Mouse (Mus musculus): ENCODE data around the gene Lrrc10b. TPM values are rescaled to one million over a fixed set of nuclear protein-coding genes. Genes with fewer than 3 reads are reported as not detected.

Lrrc10b gene
- total and polyA plus RNA-seq, 3 experiments = not detected

- ATAC-seq (ENCODE audit: extremely low read depth, insufficient number of reproducible peaks, low FRiP score, poor library complexity, severe bottlenecking) = no peak
- H3K4me1 ChIP-seq (ENCODE audit: insufficient read depth, low read depth, low read length) = no peaks in the 10 kb centered on the region
- H3K27me3 ChIP-seq (ENCODE audit: insufficient read depth, low read length) = peaks cover 6% of the 10 kb centered on the region; the same call in 1 of the 2 replicates
Observed at GRCm38 (mm10) chr19:10464427-10464826, 7.2 kb upstream of the Lrrc10b start.

GRCm38 (mm10) chr19:10461584-10461983 is 4.3 kb upstream of the Lrrc10b start:
- H3K36me3 ChIP-seq (replicated peaks) = no peaks in the 10 kb centered on the region
- H3K4me1 ChIP-seq (ENCODE audit: insufficient read depth, low read depth, low read length) = no peaks in the 10 kb centered on the region
- no peak overlapping the region for H3K4me3 ChIP-seq (ENCODE audit: low read depth, low read length)
- H3K27me3 ChIP-seq (ENCODE audit: insufficient read depth, low read length) = peaks cover 8% of the 10 kb centered on the region; the same call in 1 of the 2 replicates
- ATAC-seq (ENCODE audit: extremely low read depth, insufficient number of reproducible peaks, low FRiP score, poor library complexity, severe bottlenecking) (no peak), DNase-seq (ENCODE audit: low spot score) (no peak)
- peaks cover 11% of the 10 kb centered on the region for H3K9me3 ChIP-seq (replicated peaks)
- TF ChIP-seq GATA2 (IDR thresholded peaks at IDR 0.05; ENCODE audit: borderline replicate concordance, low read depth, low read length) (no peak), TAL1 (conservative IDR thresholded peaks at IDR 0.05; ENCODE audit: low read depth, low read length) (no peak), POLR2AphosphoS5 (IDR thresholded peaks at IDR 0.05; ENCODE audit: insufficient replicate concordance, low read depth, low read length) (no peak), CTCF (IDR thresholded peaks at IDR 0.05; ENCODE audit: low read depth, low read length) (no peak), GATA1 (IDR thresholded peaks at IDR 0.05; ENCODE audit: borderline replicate concordance, low read length) (no peak)

More at GRCm38 (mm10) chr19:10464427-10464826, 7.2 kb upstream of the Lrrc10b start:
- Histone ChIP-seq H3K4me3 (ENCODE audit: low read depth, low read length) (no peak overlapping the region), H3K9me3 (replicated peaks) (no peaks in the 10 kb centered on the region), H3K36me3 (replicated peaks) (no peaks in the 10 kb centered on the region)
- no peak for TF ChIP-seq POLR2AphosphoS5 (IDR thresholded peaks at IDR 0.05; ENCODE audit: insufficient replicate concordance, low read depth, low read length)
- no peak for TF ChIP-seq GATA1 (IDR thresholded peaks at IDR 0.05; ENCODE audit: borderline replicate concordance, low read length)
- TF ChIP-seq TAL1 (conservative IDR thresholded peaks at IDR 0.05; ENCODE audit: low read depth, low read length) = no peak
- TF ChIP-seq GATA2 (IDR thresholded peaks at IDR 0.05; ENCODE audit: borderline replicate concordance, low read depth, low read length) = no peak
- TF ChIP-seq CTCF (IDR thresholded peaks at IDR 0.05; ENCODE audit: low read depth, low read length) = no peak
- DNase-seq (ENCODE audit: low spot score) = no peak

- no peaks in the 10 kb centered on the region for H3K36me3 ChIP-seq (replicated peaks)
- ATAC-seq (ENCODE audit: extremely low read depth, insufficient number of reproducible peaks, low FRiP score, poor library complexity, severe bottlenecking) = no peak
Observed at GRCm38 (mm10) chr19:10459907-10460306, 2.6 kb upstream of the Lrrc10b start.

GRCm38 (mm10) chr19:10458096-10458495 is 823 bp upstream of the Lrrc10b start:
- TF ChIP-seq TAL1 (conservative IDR thresholded peaks at IDR 0.05; ENCODE audit: low read depth, low read length) (no peak), POLR2AphosphoS5 (IDR thresholded peaks at IDR 0.05; ENCODE audit: insufficient replicate concordance, low read depth, low read length) (no peak), CTCF (IDR thresholded peaks at IDR 0.05; ENCODE audit: low read depth, low read length) (no peak), GATA2 (IDR thresholded peaks at IDR 0.05; ENCODE audit: borderline replicate concordance, low read depth, low read length) (no peak), GATA1 (IDR thresholded peaks at IDR 0.05; ENCODE audit: borderline replicate concordance, low read length) (no peak)
- Histone ChIP-seq H3K4me1 (ENCODE audit: insufficient read depth, low read depth, low read length) (peaks cover 5% of the 10 kb centered on the region; the same call in 1 of the 2 replicates), H3K4me3 (ENCODE audit: low read depth, low read length) (no peak overlapping the region), H3K9me3 (replicated peaks) (peaks cover 14% of the 10 kb centered on the region), H3K36me3 (replicated peaks) (no peaks in the 10 kb centered on the region), H3K27me3 (ENCODE audit: insufficient read depth, low read length) (peaks cover 12% of the 10 kb centered on the region)
- ATAC-seq (ENCODE audit: extremely low read depth, insufficient number of reproducible peaks, low FRiP score, poor library complexity, severe bottlenecking) (no peak), DNase-seq (ENCODE audit: low spot score) (no peak)

More at GRCm38 (mm10) chr19:10459907-10460306, 2.6 kb upstream of the Lrrc10b start:
- peaks cover 14% of the 10 kb centered on the region for H3K9me3 ChIP-seq (replicated peaks)
- no peak for DNase-seq (ENCODE audit: low spot score)
- H3K4me1 ChIP-seq (ENCODE audit: insufficient read depth, low read depth, low read length) = peaks cover 2% of the 10 kb centered on the region; the same call in 1 of the 2 replicates
- TF ChIP-seq GATA2 (IDR thresholded peaks at IDR 0.05; ENCODE audit: borderline replicate concordance, low read depth, low read length) (no peak), TAL1 (conservative IDR thresholded peaks at IDR 0.05; ENCODE audit: low read depth, low read length) (no peak), CTCF (IDR thresholded peaks at IDR 0.05; ENCODE audit: low read depth, low read length) (no peak), GATA1 (IDR thresholded peaks at IDR 0.05; ENCODE audit: borderline replicate concordance, low read length) (no peak), POLR2AphosphoS5 (IDR thresholded peaks at IDR 0.05; ENCODE audit: insufficient replicate concordance, low read depth, low read length) (no peak)
- H3K4me3 ChIP-seq (ENCODE audit: low read depth, low read length) = no peak overlapping the region
- peaks cover 10% of the 10 kb centered on the region for H3K27me3 ChIP-seq (ENCODE audit: insufficient read depth, low read length)

- peaks cover 5% of the 10 kb centered on the region; the same call in 1 of the 2 replicates for H3K4me1 ChIP-seq (ENCODE audit: insufficient read depth, low read depth, low read length)
- DNase-seq (ENCODE audit: low spot score) (no peak), ATAC-seq (ENCODE audit: extremely low read depth, insufficient number of reproducible peaks, low FRiP score, poor library complexity, severe bottlenecking) (no peak)
- no peak overlapping the region for H3K4me3 ChIP-seq (ENCODE audit: low read depth, low read length)
- TF ChIP-seq GATA1 (IDR thresholded peaks at IDR 0.05; ENCODE audit: borderline replicate concordance, low read length) (no peak), GATA2 (IDR thresholded peaks at IDR 0.05; ENCODE audit: borderline replicate concordance, low read depth, low read length) (no peak), CTCF (IDR thresholded peaks at IDR 0.05; ENCODE audit: low read depth, low read length) (no peak), POLR2AphosphoS5 (IDR thresholded peaks at IDR 0.05; ENCODE audit: insufficient replicate concordance, low read depth, low read length) (no peak), TAL1 (conservative IDR thresholded peaks at IDR 0.05; ENCODE audit: low read depth, low read length) (no peak)
- H3K27me3 ChIP-seq (ENCODE audit: insufficient read depth, low read length) = peaks cover 19% of the 10 kb centered on the region
- H3K9me3 ChIP-seq (replicated peaks) = peaks cover 14% of the 10 kb centered on the region
- H3K36me3 ChIP-seq (replicated peaks) = no peaks in the 10 kb centered on the region
Observed at GRCm38 (mm10) chr19:10457484-10457800, 169 bp upstream of the Lrrc10b start.

- no peak for TF ChIP-seq TAL1 (conservative IDR thresholded peaks at IDR 0.05; ENCODE audit: low read depth, low read length)
- no peak for TF ChIP-seq GATA1 (IDR thresholded peaks at IDR 0.05; ENCODE audit: borderline replicate concordance, low read length)
- TF ChIP-seq POLR2AphosphoS5 (IDR thresholded peaks at IDR 0.05; ENCODE audit: insufficient replicate concordance, low read depth, low read length) = no peak
- TF ChIP-seq GATA2 (IDR thresholded peaks at IDR 0.05; ENCODE audit: borderline replicate concordance, low read depth, low read length) = no peak
- TF ChIP-seq CTCF (IDR thresholded peaks at IDR 0.05; ENCODE audit: low read depth, low read length) = no peak
- ATAC-seq (ENCODE audit: extremely low read depth, insufficient number of reproducible peaks, low FRiP score, poor library complexity, severe bottlenecking) (no peak), DNase-seq (ENCODE audit: low spot score) (no peak)
- H3K36me3 ChIP-seq (replicated peaks) = no peaks in the 10 kb centered on the region
- H3K27me3 ChIP-seq (ENCODE audit: insufficient read depth, low read length) = peaks cover 20% of the 10 kb centered on the region
- H3K4me3 ChIP-seq (ENCODE audit: low read depth, low read length) = no peak overlapping the region
- H3K4me1 ChIP-seq (ENCODE audit: insufficient read depth, low read depth, low read length) = peaks cover 5% of the 10 kb centered on the region; the same call in 1 of the 2 replicates
- H3K9me3 ChIP-seq (replicated peaks) = peaks cover 14% of the 10 kb centered on the region
Observed at GRCm38 (mm10) chr19:10455437-10455806, 1.9 kb downstream of the Lrrc10b start.

Measured in G1E (cell line).